Mouse (Mus musculus) thymus, postnatal 4 days (tissue): ENCODE results near the gene Usp29.
"Not testable (repeated sequence)": the region's sequence is repeated elsewhere in the genome, so short reads cannot be mapped to it uniquely, and the experiment has no call there.

Experiments used
- DNase-seq: peaks from one replicate; pipeline ENCODE4 v3.0.0; 2021

Usp29 gene

DNA sequence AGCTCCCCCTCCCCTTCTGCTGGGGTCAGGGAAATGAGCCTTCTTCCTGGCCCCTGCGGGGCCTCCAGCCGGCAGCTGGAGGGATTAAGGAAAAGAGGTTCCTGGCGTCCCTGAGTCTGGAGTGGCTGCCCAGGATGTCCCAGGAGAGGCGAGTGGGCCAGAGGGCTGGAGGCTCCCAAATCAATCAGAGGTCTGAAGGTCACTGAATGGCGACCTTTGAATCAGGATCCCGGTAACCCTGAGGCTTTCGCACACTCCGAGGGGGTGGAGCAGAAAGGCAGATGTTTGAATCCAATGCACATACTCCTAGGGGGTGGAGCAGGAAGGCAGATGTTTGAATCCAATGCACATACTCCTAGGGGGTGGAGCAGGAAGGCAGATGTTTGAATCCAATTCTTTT, 39.9 kb downstream of the Usp29 start:
- DNase-seq, result no peak

- not testable (repeated sequence) for DNase-seq
Observed at GRCm38 (mm10) chr7:6773865-6774413, 43.6 kb downstream of the Usp29 start.

DNA sequence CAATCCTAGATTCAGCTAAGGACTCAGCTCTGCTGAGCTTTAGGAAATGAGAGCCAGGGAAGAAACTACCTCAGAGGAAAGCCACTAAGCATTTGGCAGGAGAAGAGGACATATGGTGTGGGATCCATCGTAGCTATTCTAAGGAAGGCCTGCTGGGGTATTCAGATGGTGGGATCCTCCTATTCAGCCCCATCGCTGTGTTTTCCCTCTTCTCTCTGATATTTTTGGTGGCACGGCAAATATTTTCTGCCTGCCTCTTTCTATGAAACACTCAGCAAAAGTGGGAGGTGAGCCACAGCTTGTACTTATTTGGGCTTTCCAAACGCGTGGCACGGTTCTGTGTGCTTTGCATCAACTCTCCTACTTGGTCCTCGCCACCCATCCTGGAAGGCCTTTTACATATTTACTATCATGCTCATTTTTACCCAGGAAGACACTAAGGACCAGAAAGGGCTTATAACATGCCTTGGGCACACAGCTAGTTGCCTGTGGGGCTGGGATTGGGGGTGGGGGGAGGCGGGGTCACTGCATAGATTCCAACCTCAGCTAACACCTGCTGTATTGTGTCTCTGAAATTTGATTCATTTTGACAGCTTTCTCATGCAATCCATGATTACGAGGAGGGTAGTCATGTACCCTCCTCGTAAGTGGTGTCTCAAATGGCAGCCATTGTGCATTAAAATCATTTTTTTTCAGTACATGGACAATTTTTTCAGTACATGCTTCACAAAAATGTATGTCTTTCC, 46.1 kb downstream of the Usp29 start:
- DNase-seq, result no peak

- no peak for DNase-seq
Observed at GRCm38 (mm10) chr7:6777107-6777506, 46.7 kb downstream of the Usp29 start.

GRCm38 (mm10) chr7:6777689-6778088, 47.3 kb downstream of the Usp29 start:
- DNase-seq, result no peak

DNA sequence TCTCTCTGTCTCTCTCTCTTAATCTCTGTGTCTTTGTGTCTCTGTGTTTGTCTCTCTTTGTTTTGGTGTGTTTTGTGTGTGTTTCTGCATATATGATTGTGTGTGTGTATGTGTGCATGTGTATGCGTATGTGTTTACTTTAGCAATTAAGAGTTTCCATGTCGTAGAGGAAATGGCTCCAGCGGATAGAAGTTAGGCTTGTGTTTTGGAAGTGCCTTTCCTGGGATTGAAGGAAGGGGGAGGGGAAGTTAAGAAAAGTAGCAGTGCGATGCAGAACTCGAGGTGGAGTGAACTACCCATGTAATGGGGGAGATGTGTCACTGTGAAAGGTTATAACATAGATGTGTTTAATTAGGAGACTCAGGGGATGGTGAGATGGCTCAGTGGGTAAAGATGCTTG, 48.8 kb downstream of the Usp29 start:
- no peak for DNase-seq

GRCm38 (mm10) chr7:6781541-6781940, 51.2 kb downstream of the Usp29 start:
- no peak for DNase-seq

- DNase-seq, result no peak
Observed at GRCm38 (mm10) chr7:6784340-6785073, 54.1 kb downstream of the Usp29 start.

GRCm38 (mm10) chr7:6787000-6787399, 56.6 kb downstream of the Usp29 start:
- no peak for DNase-seq

GRCm38 (mm10) chr7:6788101-6788500, 57.7 kb downstream of the Usp29 start:
- DNase-seq, result no peak

DNA sequence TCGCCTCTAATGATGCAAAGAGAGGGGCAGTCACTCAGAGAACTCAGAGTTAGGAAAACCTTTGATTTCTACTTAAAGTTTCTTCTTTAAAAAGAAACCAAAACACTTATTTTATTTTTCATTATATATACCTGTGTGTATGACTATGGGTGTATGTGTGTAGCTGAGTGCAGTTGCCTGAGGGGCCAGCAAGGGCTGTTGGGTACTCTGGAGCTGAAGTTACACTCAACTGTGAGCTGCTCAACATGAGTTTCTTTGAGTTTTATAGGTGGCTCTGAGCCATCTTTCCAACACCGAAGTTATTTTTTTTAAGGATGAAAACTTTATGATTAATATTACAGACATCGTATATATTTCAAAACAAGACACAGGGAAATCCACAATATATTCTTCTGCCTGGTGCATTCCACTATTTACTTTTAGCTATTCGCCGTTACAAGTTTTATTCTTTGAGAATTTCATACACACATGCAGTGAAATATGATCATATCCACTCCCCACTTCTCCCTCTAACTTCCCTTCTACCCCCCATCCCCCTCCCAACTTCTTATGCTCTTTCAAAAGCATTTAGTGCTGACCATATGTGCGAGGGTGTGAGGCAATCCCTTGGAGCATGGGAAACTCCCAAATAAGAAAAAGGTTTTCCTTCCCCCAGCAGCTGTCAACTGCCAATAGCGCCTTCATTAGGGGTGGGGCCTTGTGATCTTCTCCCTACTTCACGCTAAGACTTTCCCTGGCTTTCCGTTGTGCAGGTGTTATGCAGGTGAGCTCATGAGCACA, 61.1 kb downstream of the Usp29 start:
- no peak for DNase-seq

DNA sequence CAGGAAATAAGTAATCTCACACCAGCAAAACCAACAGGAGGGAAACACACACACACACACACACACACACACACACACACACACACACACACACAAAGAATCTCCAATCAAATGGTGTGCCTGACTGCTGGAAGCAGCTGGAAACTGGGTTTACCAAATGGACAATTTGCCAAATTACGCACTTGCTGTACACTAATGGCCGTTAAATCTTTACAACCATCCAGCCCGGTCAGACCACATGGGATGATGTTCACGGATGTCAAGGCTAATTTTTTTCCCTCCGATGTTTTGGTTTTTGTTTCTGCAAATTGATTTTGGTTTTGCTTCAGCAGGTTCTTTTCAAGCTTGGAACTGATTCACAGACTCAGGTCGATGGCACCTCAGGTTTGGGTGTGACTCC, 62.9 kb downstream of the Usp29 start:
- DNase-seq, result no peak

GRCm38 (mm10) chr7:6793811-6794210, 63.4 kb downstream of the Usp29 start:
- DNase-seq, result no peak

- DNase-seq, result no peak
Observed at GRCm38 (mm10) chr7:6797408-6797807, 67.0 kb downstream of the Usp29 start.

GRCm38 (mm10) chr7:6799105-6799805, 68.9 kb downstream of the Usp29 start:
- no peak for DNase-seq

GRCm38 (mm10) chr7:6800586-6801441, 70.4 kb downstream of the Usp29 start:
- no peak for DNase-seq

DNA sequence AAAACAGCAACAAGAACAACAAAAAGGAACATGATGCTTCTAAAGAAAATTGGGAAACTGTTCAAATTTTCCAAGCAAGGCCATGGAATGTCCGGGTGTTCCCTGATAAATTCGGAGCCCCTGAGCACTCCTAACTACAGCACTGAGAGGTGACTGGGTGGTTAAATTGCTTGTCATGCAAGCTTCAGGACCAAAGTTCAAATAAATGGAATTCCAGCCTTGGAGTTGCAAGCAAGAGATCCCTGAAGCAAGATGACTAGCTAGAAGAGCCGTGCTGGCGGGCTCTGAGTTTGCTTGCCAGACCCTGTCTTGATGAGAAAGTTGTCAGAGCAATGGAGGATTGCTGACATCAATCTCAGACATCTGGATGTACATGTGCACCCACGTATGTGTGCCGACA, 71.3 kb downstream of the Usp29 start:
- DNase-seq, result no peak

GRCm38 (mm10) chr7:6810556-6810955, 80.2 kb downstream of the Usp29 start:
- DNase-seq, result no peak

DNA sequence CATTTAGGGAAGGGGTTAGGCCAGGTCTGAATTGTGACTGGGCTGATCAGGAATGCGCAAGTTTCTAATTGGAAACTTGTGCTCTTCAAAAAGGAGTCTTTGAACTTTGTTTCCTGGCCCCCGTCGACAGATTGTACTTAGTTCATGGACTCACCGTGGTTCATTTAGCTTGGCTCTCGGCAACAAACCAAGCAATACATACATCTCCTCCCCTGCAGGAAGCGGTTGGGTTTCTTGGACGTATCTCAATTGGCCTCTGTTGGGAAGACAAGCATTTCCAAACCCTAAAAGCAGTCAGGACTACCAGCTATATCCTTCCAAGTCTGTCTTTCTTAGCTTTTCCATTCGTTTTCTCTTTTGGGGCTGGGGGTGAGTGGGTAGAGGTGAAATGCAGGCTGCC, 84.6 kb downstream of the Usp29 start:
- DNase-seq, result no peak

DNA sequence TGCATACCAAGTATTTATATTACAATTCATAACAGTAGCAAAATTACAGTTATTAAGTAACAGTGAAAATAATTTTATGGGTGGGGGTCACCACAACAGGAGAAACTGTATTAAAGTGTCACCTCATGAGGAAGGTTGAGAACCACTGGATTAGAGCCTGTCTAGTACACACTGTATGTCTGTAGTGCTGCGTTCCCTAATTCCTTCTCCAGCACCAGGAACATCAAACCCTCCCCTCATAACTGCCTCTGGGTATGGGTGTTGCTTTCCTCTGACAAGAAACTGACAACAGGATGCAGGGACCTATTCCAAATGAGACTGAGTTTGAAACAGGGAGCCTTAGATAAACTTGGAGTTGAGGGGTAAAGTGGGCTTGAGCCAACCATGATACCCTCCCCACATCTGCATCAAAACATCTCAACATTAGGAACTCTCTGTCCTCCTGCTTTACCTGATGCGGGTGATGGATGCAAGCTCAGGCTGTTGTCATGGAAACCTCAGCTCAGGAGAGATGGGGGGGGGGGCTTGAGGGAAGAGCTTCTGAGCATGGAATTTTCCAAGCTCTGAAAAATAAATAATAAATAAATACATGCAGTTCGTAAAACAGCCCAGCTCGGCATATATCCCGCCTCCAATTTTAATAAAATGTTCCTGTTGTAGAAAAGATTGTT, 86.5 kb downstream of the Usp29 start:
- DNase-seq, result no peak

GRCm38 (mm10) chr7:6820296-6820695, 89.9 kb downstream of the Usp29 start:
- no peak for DNase-seq
